Mouse (Mus musculus) ES-E14 (cell line): ENCODE results near the gene Grin2d. TPM values are rescaled to one million over a fixed set of nuclear protein-coding genes. Genes with fewer than 3 reads are reported as not detected.

Source experiments
- DNase-seq: peaks from one replicate; pipeline ENCODE4 v3.0.0-alpha.2; 2013; ENCODE audit warnings: low read depth, low spot score
- H3K27ac ChIP-seq: 2 replicates; pipeline ENCODE4 v1.5.1; 2012; ENCODE audit warnings: low read depth, mild to moderate bottlenecking, low read length, moderate library complexity, mixed read lengths; ENCODE audit not compliant: poor library complexity, insufficient read depth, severe bottlenecking
- H3K36me3 ChIP-seq: 2 replicates; pipeline ENCODE4 v1.6.1; 2012; ENCODE audit warnings: mild to moderate bottlenecking, low read length, moderate library complexity, mixed read lengths; ENCODE audit not compliant: control insufficient read depth, poor library complexity, insufficient read depth, severe bottlenecking
- H3K4me1 ChIP-seq, 2 experiments: fragments of 150-350 bp in 1 of 2; sonication (generic) in 1 of 2; 2 replicates each; pipeline ENCODE4 v1.6.1; 2012; ENCODE audit warnings: low read length in 2 of 2, mild to moderate bottlenecking in 1 of 2, mixed read lengths in 1 of 2; ENCODE audit not compliant: control insufficient read depth in 2 of 2, insufficient read depth in 2 of 2, poor library complexity in 1 of 2
- H3K4me3 ChIP-seq, 2 experiments: fragments of 150-350 bp in 1 of 2; sonication (generic) in 1 of 2; 2 replicates each; pipeline ENCODE4 v1.5.1; 2012; ENCODE audit warnings: low read length in 2 of 2, low read depth in 1 of 2, mild to moderate bottlenecking in 1 of 2, mixed read lengths in 1 of 2; ENCODE audit not compliant: insufficient read depth in 1 of 2, poor library complexity in 1 of 2, severe bottlenecking in 1 of 2
- H3K9ac ChIP-seq: 2 replicates; pipeline ENCODE4 v1.6.1; 2012; ENCODE audit warnings: low read depth, mild to moderate bottlenecking, low read length, mixed read lengths; ENCODE audit not compliant: poor library complexity, insufficient read depth, severe bottlenecking
- H3K9me3 ChIP-seq: fragments of 150-350 bp; sonication (generic); 2 replicates; pipeline ENCODE4 v1.6.1; 2012; ENCODE audit warnings: low read depth, mild to moderate bottlenecking, low read length; ENCODE audit not compliant: control insufficient read depth, insufficient read depth
- CHD2 ChIP-seq: IDR thresholded peaks from 2 replicates; pipeline ENCODE4 v1.6.1; 2014; ENCODE audit warnings: mild to moderate bottlenecking, low read depth, low read length, inconsistent platforms
- HCFC1 ChIP-seq: IDR thresholded peaks from 2 replicates; pipeline ENCODE4 v1.6.1; 2012; ENCODE audit warnings: low read length, inconsistent platforms, borderline replicate concordance; ENCODE audit not compliant: insufficient read depth
- MAFK ChIP-seq: IDR thresholded peaks from 2 replicates; pipeline ENCODE4 v1.6.1; 2014; ENCODE audit warnings: mild to moderate bottlenecking, low read depth, low read length, inconsistent platforms; ENCODE audit not compliant: insufficient read depth
- ZC3H11A ChIP-seq: IDR thresholded peaks from 2 replicates; pipeline ENCODE4 v1.6.1; 2012; ENCODE audit warnings: low read depth, mild to moderate bottlenecking, inconsistent platforms, low read length, borderline replicate concordance
- ZNF384 ChIP-seq: IDR thresholded peaks from 2 replicates; pipeline ENCODE4 v1.6.1; 2012; ENCODE audit warnings: low read depth, low read length, inconsistent platforms
- in situ Hi-C, 2 experiments: fragments of 600-800 bp; cut with MboI; formaldehyde crosslinking; loops; one replicate each; pipeline ENCODE4 v1.15.1; 2025; ENCODE audit warnings: low sequenced_read_pairs in 2 of 2, inconsistent platforms in 1 of 2; ENCODE audit not compliant: unreplicated experiment in 2 of 2
- total RNA-seq: library from RNA; depleted of rRNA; stranded (reverse); fragments of 300-350 nt; gene quantifications from 2 replicates; pipeline ENCODE4 v1.2.3, GENCODE M21; 2012

The Grin2d gene
- total RNA-seq, 1 experiment = 0.67 TPM

- in situ Hi-C loops = loop anchor here in 1 of 2 experiments (10.0 kb wide), 1 partner anchor 177 kb away; no protein-coding TSS in a partner anchor
- TF ChIP-seq CHD2 (no peak), HCFC1 (no peak), MAFK (no peak), ZNF384 (no peak), ZC3H11A (no peak)
- no peaks in the 10 kb centered on the region for H3K36me3 ChIP-seq
- peaks cover 8 to 28% of the 10 kb centered on the region in 2 experiments; a peak in 3 of 4 replicates for H3K4me1 ChIP-seq
- H3K9me3 ChIP-seq = no peaks in the 10 kb centered on the region
- peak overlapping the region; percentile 53; the same call in 1 of the 2 replicates for H3K9ac ChIP-seq
- DNase-seq = no peak
- no peak overlapping the region for H3K27ac ChIP-seq
- no peak overlapping the region for H3K4me3 ChIP-seq
Observed at GRCm38 (mm10) chr7:45921950-45922600, 43.9 kb upstream of the Grin2d start.

GRCm38 (mm10) chr7:45921242-45921621 lies 43.1 kb upstream of the Grin2d start, which contains the start of gene Emp3:
Gene Emp3, minus strand, starts transcription at chr7:45921404.
- no peak for DNase-seq
- no peak for TF ChIP-seq CHD2
- TF ChIP-seq HCFC1 = no peak
- no peak for TF ChIP-seq ZC3H11A
- TF ChIP-seq MAFK = no peak
- no peak for TF ChIP-seq ZNF384
- Histone ChIP-seq H3K36me3 (no peaks in the 10 kb centered on the region), H3K4me1 (peaks cover 8 to 32% of the 10 kb centered on the region in 2 experiments; a peak in 3 of 4 replicates), H3K9ac (peak within 1 kb of the TSS; percentile 53; the same call in 1 of the 2 replicates), H3K27ac (0 out of 2 replicates have a peak within 1 kb of the TSS, but pooled peaks have one; percentile 16), H3K9me3 (no peaks in the 10 kb centered on the region), H3K4me3 (peak within 1 kb of the TSS in 1 of 2 experiments; percentile 3; a peak in 1 of 4 replicates)
- in situ Hi-C loops = loop anchor here in 1 of 2 experiments (10.0 kb wide), 1 partner anchor 176 kb away; no protein-coding TSS in a partner anchor

- in situ Hi-C loops = loop anchor here in 1 of 2 experiments (10.0 kb wide), 1 partner anchor 176 kb away; no protein-coding TSS in a partner anchor
- no peak for DNase-seq
- H3K9ac ChIP-seq = peak overlapping the region; percentile 30; the same call in 1 of the 2 replicates
- H3K36me3 ChIP-seq = no peaks in the 10 kb centered on the region
- H3K4me3 ChIP-seq = peak overlapping the region in 1 of 2 experiments; percentile 3; a peak in 1 of 4 replicates
- H3K9me3 ChIP-seq = no peaks in the 10 kb centered on the region
- TF ChIP-seq ZNF384 (no peak), ZC3H11A (no peak), CHD2 (no peak)
- H3K27ac ChIP-seq = 0 out of 2 replicates have a peak overlapping the region, but pooled peaks have one; percentile 16
- peaks cover 8 to 36% of the 10 kb centered on the region in 2 experiments; a peak in 3 of 4 replicates for H3K4me1 ChIP-seq
Observed at GRCm38 (mm10) chr7:45920583-45921241, 42.5 kb upstream of the Grin2d start.

GRCm38 (mm10) chr7:45919761-45920160 lies 41.6 kb upstream of the Grin2d start:
- DNase-seq = no peak
- in situ Hi-C loops = loop anchor here in 1 of 2 experiments (10.0 kb wide), 1 partner anchor 175 kb away; no protein-coding TSS in a partner anchor
- Histone ChIP-seq H3K9ac (no peak overlapping the region), H3K4me1 (peaks cover 8 to 36% of the 10 kb centered on the region in 2 experiments; a peak in 3 of 4 replicates), H3K36me3 (no peaks in the 10 kb centered on the region), H3K9me3 (no peaks in the 10 kb centered on the region), H3K4me3 (no peak overlapping the region), H3K27ac (no peak overlapping the region)
- TF ChIP-seq ZC3H11A (no peak), MAFK (no peak), HCFC1 (no peak), ZNF384 (no peak)
